Mouse (Mus musculus): ENCODE data around the gene Olfr683.

- TF ChIP-seq CTCF (IDR thresholded peaks at IDR 0.05): no peak
- TF ChIP-seq EP300 (IDR thresholded peaks at IDR 0.05; ENCODE audit: insufficient read depth, low read depth, low read length): no peak
- no peak for TF ChIP-seq POLR2A (IDR thresholded peaks at IDR 0.05; ENCODE audit: insufficient read depth, low read depth, low read length)
Observed at GRCm38 (mm10) chr7:105163553-105163952, 16.7 kb upstream of the Olfr683 start, which contains the start of gene Olfr684.
